Mouse (Mus musculus): ENCODE measurements at regions not wholly inside any gene's neighbourhood (a gene's known extent, or its start where the extent isn't known, plus 50 kb on each side); places are given as distances from the start of the nearest gene placed in this dataset.

DNA sequence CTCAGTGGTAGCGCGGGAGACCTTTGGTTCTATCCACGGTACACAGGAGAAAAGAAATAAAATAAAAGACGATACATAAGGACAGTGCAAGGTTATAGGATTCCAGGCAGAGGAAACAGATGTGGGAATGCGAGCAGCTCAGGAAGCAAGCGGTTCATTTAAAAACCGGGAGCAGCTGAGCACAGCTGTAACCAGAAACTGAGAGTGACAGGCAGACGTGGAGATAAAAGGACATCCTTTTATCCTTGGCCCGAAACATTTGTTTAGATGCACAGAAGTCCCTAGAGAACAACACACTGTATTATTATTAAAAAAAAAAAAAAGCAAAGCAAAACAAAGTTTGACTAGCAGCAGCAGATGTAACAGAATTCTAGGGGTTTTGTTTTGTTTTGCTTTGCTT lies 82.6 kb upstream of the Akirin2 start:
- TF ChIP-seq CTCF (IDR thresholded peaks at IDR 0.05; ENCODE audit: low read depth, low read length) (no peak), POLR2AphosphoS5 (IDR thresholded peaks at IDR 0.05; ENCODE audit: insufficient replicate concordance, low read depth, low read length) (no peak)

Data from G1E (cell line).